ENCODE assay signal across 12 mouse cellular contexts in genomic region chr4:115856282-115856681, GRCm38 (mm10). TPM values are rescaled to one million over a fixed set of nuclear protein-coding genes. Genes with fewer than 3 reads are reported as not detected.
DNase-seq lines count a peak whose midpoint lies in the region; ATAC-seq and TF ChIP-seq lines count a peak whose summit lies in the region.
"Had no signal": no experiment of that assay in that cellular context is flagged by ENCODE, and none has a peak within 500 bp of the region (broad histone marks: within the 10 kb centered on the region; RNA-seq: fewer than 3 reads in every experiment).

No protein-coding gene starts in this region.

- no peak for TF ChIP-seq EP300 in lung, postnatal 0 days (IDR thresholded peaks at IDR 0.05)

- H3K36me3 ChIP-seq in forebrain, embryonic 12.5 days (replicated peaks), result peaks cover 50% of the 10 kb centered on the region
- peaks cover 66% of the 10 kb centered on the region for H3K36me3 ChIP-seq in forebrain, embryonic 10.5 days (replicated peaks)
- H3K36me3 ChIP-seq in G1E (replicated peaks), result peaks cover 91% of the 10 kb centered on the region
- peaks cover 7% of the 10 kb centered on the region for H3K36me3 ChIP-seq in intestine, embryonic 16.5 days (ENCODE audit: control insufficient read depth, insufficient read depth, low read length)
- H3K36me3 ChIP-seq in midbrain, embryonic 11.5 days (ENCODE audit: control insufficient read depth, insufficient read depth, low read length), result peaks cover 7% of the 10 kb centered on the region; the same call in 1 of the 2 replicates
- peaks cover 29% of the 10 kb centered on the region for H3K36me3 ChIP-seq in lung, postnatal 0 days (ENCODE audit: insufficient read depth, low read length)

- no peaks in the 10 kb centered on the region for H3K27me3 ChIP-seq in forebrain, embryonic 12.5 days
- H3K27me3 ChIP-seq in forebrain, embryonic 10.5 days (ENCODE audit: poor library complexity, severe bottlenecking), result no peaks in the 10 kb centered on the region
- H3K27me3 ChIP-seq in G1E (ENCODE audit: insufficient read depth, low read length), result no peaks in the 10 kb centered on the region
- H3K27me3 ChIP-seq in intestine, embryonic 16.5 days (replicated peaks; ENCODE audit: control insufficient read depth, insufficient read depth, low read length), result no peaks in the 10 kb centered on the region
- no peaks in the 10 kb centered on the region for H3K27me3 ChIP-seq in midbrain, embryonic 11.5 days (ENCODE audit: control insufficient read depth, insufficient read depth, low read length)
- H3K27me3 ChIP-seq in lung, postnatal 0 days (replicated peaks; ENCODE audit: insufficient read depth, low read length), result no peaks in the 10 kb centered on the region

- no peak overlapping the region for H3K4me2 ChIP-seq in forebrain, embryonic 12.5 days
- H3K4me2 ChIP-seq in intestine, embryonic 16.5 days (ENCODE audit: low read depth, low read length), result no peak overlapping the region
- H3K4me2 ChIP-seq in midbrain, embryonic 11.5 days, result no peak overlapping the region
- H3K4me2 ChIP-seq in lung, postnatal 0 days (replicated peaks; ENCODE audit: low read depth, low read length), result no peak overlapping the region

- peak overlapping the region; percentile 44; the same call in 1 of the 2 replicates for H3K27ac ChIP-seq in forebrain, embryonic 12.5 days
- no peak overlapping the region for H3K27ac ChIP-seq in forebrain, embryonic 10.5 days
- no peak overlapping the region for H3K27ac ChIP-seq in intestine, embryonic 16.5 days (ENCODE audit: low read length)
- H3K27ac ChIP-seq in midbrain, embryonic 11.5 days (ENCODE audit: low read depth, low read length), result no peak overlapping the region
- H3K27ac ChIP-seq in lung, postnatal 0 days (ENCODE audit: low read length), result no peak overlapping the region

- no peak for ATAC-seq in forebrain, embryonic 12.5 days (ENCODE audit: low FRiP score)
- peak; percentile 84 for ATAC-seq in G1E (ENCODE audit: extremely low read depth, insufficient number of reproducible peaks, low FRiP score, poor library complexity, severe bottlenecking)
- peak; percentile 53; the same call in 1 of the 2 replicates for ATAC-seq in intestine, embryonic 16.5 days
- 0 out of 2 replicates have a peak, but pooled peaks have one; percentile 21 for ATAC-seq in midbrain, embryonic 11.5 days (ENCODE audit: low FRiP score)
- ATAC-seq in lung, postnatal 0 days, result no peak

- H3K9ac ChIP-seq in forebrain, embryonic 12.5 days, result peak overlapping the region; percentile 36
- no peak overlapping the region for H3K9ac ChIP-seq in intestine, embryonic 16.5 days (ENCODE audit: low read depth, low read length)
- H3K9ac ChIP-seq in midbrain, embryonic 11.5 days (ENCODE audit: low read length), result no peak overlapping the region
- no peak overlapping the region for H3K9ac ChIP-seq in lung, postnatal 0 days (replicated peaks; ENCODE audit: low read depth)

- no peaks in the 10 kb centered on the region for H3K9me3 ChIP-seq in forebrain, embryonic 12.5 days
- H3K9me3 ChIP-seq in forebrain, embryonic 10.5 days, result no peaks in the 10 kb centered on the region
- no peaks in the 10 kb centered on the region for H3K9me3 ChIP-seq in G1E (replicated peaks)
- no peaks in the 10 kb centered on the region for H3K9me3 ChIP-seq in intestine, embryonic 16.5 days (ENCODE audit: control insufficient read depth, low read length)
- no peaks in the 10 kb centered on the region for H3K9me3 ChIP-seq in midbrain, embryonic 11.5 days (ENCODE audit: control insufficient read depth, low read length)
- no peaks in the 10 kb centered on the region for H3K9me3 ChIP-seq in lung, postnatal 0 days (ENCODE audit: low read length)

- no peak for DNase-seq in forebrain, embryonic 10.5 days (ENCODE audit: extremely low spot score, low spot score)
- peak; percentile 80 for DNase-seq in G1E (ENCODE audit: low spot score)
- peak; percentile 77 for DNase-seq in midbrain, embryonic 11.5 days (ENCODE audit: low spot score, missing footprints)
- DNase-seq in embryo, embryonic 9.5 days (ENCODE audit: extremely low spot score), result no peak
- no peak for DNase-seq in lung, postnatal 0 days (ENCODE audit: low spot score)
- no peak for DNase-seq in layer of hippocampus, adult 9-11 months
- DNase-seq: adrenal gland, postnatal 14 days; cerebellum, postnatal 14 days; lung, adult 18-20 months had no signal

- no peak overlapping the region for H3K4me3 ChIP-seq in forebrain, embryonic 12.5 days (replicated peaks)
- H3K4me3 ChIP-seq in forebrain, embryonic 10.5 days, result no peak overlapping the region
- peak overlapping the region; percentile 27; the same call in 1 of the 2 replicates for H3K4me3 ChIP-seq in G1E (ENCODE audit: low read depth, low read length)
- H3K4me3 ChIP-seq in intestine, embryonic 16.5 days (ENCODE audit: low read length), result no peak overlapping the region
- no peak overlapping the region for H3K4me3 ChIP-seq in midbrain, embryonic 11.5 days (ENCODE audit: low read depth, low read length)
- no peak overlapping the region for H3K4me3 ChIP-seq in lung, postnatal 0 days (ENCODE audit: low read depth, low read length)

- WGBS in forebrain, embryonic 12.5 days, result 45% methylated on average over 4 of the region's 4 CpGs
- 49% methylated on average over 4 of the region's 4 CpGs for WGBS in forebrain, embryonic 10.5 days
- WGBS in intestine, embryonic 16.5 days, result 67% methylated on average over 4 of the region's 4 CpGs
- WGBS in midbrain, embryonic 11.5 days, result 47% methylated on average over 4 of the region's 4 CpGs
- WGBS in lung, postnatal 0 days, result 77% methylated on average over 4 of the region's 4 CpGs

- peaks cover 20% of the 10 kb centered on the region for H3K4me1 ChIP-seq in forebrain, embryonic 12.5 days
- H3K4me1 ChIP-seq in forebrain, embryonic 10.5 days, result peaks cover 27% of the 10 kb centered on the region
- H3K4me1 ChIP-seq in G1E (ENCODE audit: insufficient read depth, low read depth, low read length), result peaks cover 68% of the 10 kb centered on the region
- no peaks in the 10 kb centered on the region for H3K4me1 ChIP-seq in intestine, embryonic 16.5 days (ENCODE audit: control insufficient read depth, insufficient read depth, low read length)
- peaks cover 7% of the 10 kb centered on the region; the same call in 1 of the 2 replicates for H3K4me1 ChIP-seq in midbrain, embryonic 11.5 days (ENCODE audit: control insufficient read depth, insufficient read depth, low read length)
- no peaks in the 10 kb centered on the region for H3K4me1 ChIP-seq in lung, postnatal 0 days (ENCODE audit: insufficient read depth, low read depth, low read length)

- no peak for TF ChIP-seq CTCF in G1E (IDR thresholded peaks at IDR 0.05; ENCODE audit: low read depth, low read length)
- no peak for TF ChIP-seq CTCF in lung, postnatal 0 days (IDR thresholded peaks at IDR 0.05)

RNA-seq across cellular contexts. Expression of gene Mknk1, which starts 17.3 kb away (rescaled TPM):
- 25.9 and 27.2 TPM in 2 replicates for polyA plus RNA-seq in forebrain, embryonic 12.5 days (2016; fragmentation: Nextera tagmentation; extraction: Ambion mirVana)
- polyA plus RNA-seq in forebrain, embryonic 10.5 days (2016; fragmentation: Nextera tagmentation; extraction: Ambion mirVana), result 26.5 and 26.8 TPM in 2 replicates
- total RNA-seq in G1E (2014; fragmentation: Nextera tagmentation) (78.5 and 86.9 TPM in 2 replicates), G1E (2017) (78.7 and 111 TPM in 2 replicates)
- polyA plus RNA-seq in G1E (2012), result 34.9 and 39.8 TPM in 2 replicates
- 29.4 and 30.1 TPM in 2 replicates for polyA plus RNA-seq in intestine, embryonic 16.5 days (2015; fragmentation: Nextera tagmentation; extraction: Ambion mirVana)
- 17.9 and 22.3 TPM in 2 replicates for polyA plus RNA-seq in midbrain, embryonic 11.5 days (2014; fragmentation: Nextera tagmentation; extraction: Ambion mirVana)
- polyA plus RNA-seq in lung, postnatal 0 days (2015; fragmentation: Nextera tagmentation; extraction: Ambion mirVana), result 26.9 and 30.6 TPM in 2 replicates

RNA-seq across cellular contexts. Expression of gene Kncn, which starts 27.9 kb away (rescaled TPM):
- polyA plus RNA-seq in forebrain, embryonic 12.5 days (2016; fragmentation: Nextera tagmentation; extraction: Ambion mirVana), result not detected in 2 replicates
- polyA plus RNA-seq in forebrain, embryonic 10.5 days (2016; fragmentation: Nextera tagmentation; extraction: Ambion mirVana), result not detected in 2 replicates
- total RNA-seq in G1E (2014; fragmentation: Nextera tagmentation), result not detected in 2 replicates
- not detected in 2 replicates for total RNA-seq in G1E (2017)
- not detected in 2 replicates for polyA plus RNA-seq in G1E (2012)
- not detected in 2 replicates for polyA plus RNA-seq in intestine, embryonic 16.5 days (2015; fragmentation: Nextera tagmentation; extraction: Ambion mirVana)
- polyA plus RNA-seq in midbrain, embryonic 11.5 days (2014; fragmentation: Nextera tagmentation; extraction: Ambion mirVana), result not detected in 2 replicates
- polyA plus RNA-seq in lung, postnatal 0 days (2015; fragmentation: Nextera tagmentation; extraction: Ambion mirVana), result not detected in 2 replicates
- total RNA-seq: adrenal gland, postnatal 14 days; hematopoietic stem cell, adult 5-6 weeks had no signal

RNA-seq across cellular contexts. Expression of gene Mob3c, which starts 28.4 kb away (rescaled TPM):
- polyA plus RNA-seq in forebrain, embryonic 12.5 days (2016; fragmentation: Nextera tagmentation; extraction: Ambion mirVana), result 4.2 and 4.6 TPM in 2 replicates
- 2.7 and 3.9 TPM in 2 replicates for polyA plus RNA-seq in forebrain, embryonic 10.5 days (2016; fragmentation: Nextera tagmentation; extraction: Ambion mirVana)
- total RNA-seq in G1E (2014; fragmentation: Nextera tagmentation) (7.1 and 7.9 TPM in 2 replicates), G1E (2017) (16.7 and 20.9 TPM in 2 replicates)
- 7.9 TPM in 2 replicates for polyA plus RNA-seq in G1E (2012)
- 15.7 and 18.2 TPM in 2 replicates for polyA plus RNA-seq in intestine, embryonic 16.5 days (2015; fragmentation: Nextera tagmentation; extraction: Ambion mirVana)
- polyA plus RNA-seq in midbrain, embryonic 11.5 days (2014; fragmentation: Nextera tagmentation; extraction: Ambion mirVana), result 2.5 and 3.7 TPM in 2 replicates
- polyA plus RNA-seq in lung, postnatal 0 days (2015; fragmentation: Nextera tagmentation; extraction: Ambion mirVana), result 14.8 and 16.3 TPM in 2 replicates

RNA-seq across cellular contexts. Expression of gene 6430628N08Rik, which starts 34.2 kb away (rescaled TPM):
- polyA plus RNA-seq in forebrain, embryonic 12.5 days (2016; fragmentation: Nextera tagmentation; extraction: Ambion mirVana), result not detected in 2 replicates
- polyA plus RNA-seq in forebrain, embryonic 10.5 days (2016; fragmentation: Nextera tagmentation; extraction: Ambion mirVana), result 0.16 TPM in 1 of 2 replicates, not detected in the other
- total RNA-seq in G1E (2014; fragmentation: Nextera tagmentation) (not detected in 2 replicates), G1E (2017) (not detected in 2 replicates)
- not detected in 2 replicates for polyA plus RNA-seq in G1E (2012)
- polyA plus RNA-seq in intestine, embryonic 16.5 days (2015; fragmentation: Nextera tagmentation; extraction: Ambion mirVana), result not detected in 2 replicates
- 0.33 TPM in 1 of 2 replicates, not detected in the other for polyA plus RNA-seq in midbrain, embryonic 11.5 days (2014; fragmentation: Nextera tagmentation; extraction: Ambion mirVana)
- not detected in 2 replicates for polyA plus RNA-seq in lung, postnatal 0 days (2015; fragmentation: Nextera tagmentation; extraction: Ambion mirVana)
- total RNA-seq: adrenal gland, postnatal 14 days; hematopoietic stem cell, adult 5-6 weeks had no signal

Comparison
In these comparisons a context has a peak if more than half of its experiments do, and no peak if none do; other contexts are left out.
1. ATAC-seq: peak in G1E (single experiment), intestine, embryonic 16.5 days (single experiment) and midbrain, embryonic 11.5 days (single experiment); none in forebrain, embryonic 12.5 days (single experiment) and lung, postnatal 0 days (single experiment).
2. DNase-seq: peak in G1E (single experiment) and midbrain, embryonic 11.5 days (single experiment); none in forebrain, embryonic 10.5 days (single experiment), embryo, embryonic 9.5 days (single experiment), lung, postnatal 0 days (single experiment) and layer of hippocampus, adult 9-11 months (single experiment).